Mouse (Mus musculus) limb, embryonic 13.5 days (tissue): Measurements from ENCODE around the gene Haao. TPM values are rescaled to one million over a fixed set of nuclear protein-coding genes. Genes with fewer than 3 reads are reported as not detected.

ENCODE experiments used
- ATAC-seq: fragments of 200-750 bp; cut with Nextera tagmentation; 2 replicates; pipeline ENCODE4 v1.8.0; 2017; ENCODE audit warnings: low read depth, moderate number of reproducible peaks, moderate TSS enrichment; ENCODE audit not compliant: low FRiP score
- H3K27ac ChIP-seq: fragments of 300-500 bp; sonication (generic); 2 replicates; pipeline ENCODE4 v1.5.1; 2015; ENCODE audit warnings: inconsistent platforms, mild to moderate bottlenecking, moderate library complexity
- H3K27me3 ChIP-seq: fragments of 300-500 bp; sonication (generic); 2 replicates; pipeline ENCODE4 v1.6.1; 2015; ENCODE audit warnings: mild to moderate bottlenecking, inconsistent platforms
- H3K36me3 ChIP-seq: fragments of 300-500 bp; sonication (generic); 2 replicates; pipeline ENCODE4 v1.6.1; 2015; ENCODE audit warnings: inconsistent platforms, mild to moderate bottlenecking, moderate library complexity
- H3K4me1 ChIP-seq: fragments of 300-500 bp; sonication (generic); 2 replicates; pipeline ENCODE4 v1.6.1; 2015; ENCODE audit warnings: inconsistent platforms
- H3K4me2 ChIP-seq: fragments of 300-500 bp; sonication (generic); replicated peaks from 2 replicates; pipeline ENCODE4 v1.6.1; 2015; ENCODE audit warnings: inconsistent platforms, mild to moderate bottlenecking, moderate library complexity
- H3K4me3 ChIP-seq: fragments of 300-500 bp; sonication (generic); 2 replicates; pipeline ENCODE4 v1.5.1; 2015; ENCODE audit warnings: moderate library complexity, mild to moderate bottlenecking, inconsistent platforms
- H3K9ac ChIP-seq: fragments of 300-500 bp; sonication (generic); 2 replicates; pipeline ENCODE4 v1.6.1; 2015; ENCODE audit warnings: mild to moderate bottlenecking, inconsistent platforms
- H3K9me3 ChIP-seq: fragments of 300-500 bp; sonication (generic); 2 replicates; pipeline ENCODE4 v1.6.1; 2016; ENCODE audit warnings: inconsistent platforms
- WGBS: fragments of 180-500 bp; shearing (Covaris S2); methylation state at CpG from one replicate; pipeline ENCODE4 v1.1.7; 2015; 5-methylcytosine and 5-hydroxymethylcytosine counted together
- polyA plus RNA-seq: library from polyadenylated mRNA; unstranded; fragments of >200 nt; fragmentation: Nextera tagmentation; extraction: Ambion mirVana; gene quantifications from 2 replicates; pipeline ENCODE4 v1.2.1, GENCODE M21; 2015

The Haao gene
- polyA plus RNA-seq, 1 experiment from 2014 or later: 1.3 TPM

GRCm38 (mm10) chr17:83823835-83824234 lies 23.9 kb downstream of the Haao start:
- Histone ChIP-seq H3K4me2 (no peak overlapping the region), H3K27me3 (no peaks in the 10 kb centered on the region), H3K27ac (no peak overlapping the region), H3K4me3 (no peak overlapping the region), H3K4me1 (peaks cover 11% of the 10 kb centered on the region), H3K36me3 (no peaks in the 10 kb centered on the region), H3K9ac (no peak overlapping the region), H3K9me3 (no peaks in the 10 kb centered on the region)
- ATAC-seq: no peak
- WGBS: 89% methylated on average over 7 of the region's 7 CpGs

GRCm38 (mm10) chr17:83821876-83822275 lies 25.9 kb downstream of the Haao start:
- WGBS: 94% methylated on average over 3 of the region's 3 CpGs
- no peaks in the 10 kb centered on the region for H3K9me3 ChIP-seq
- ATAC-seq: no peak
- peaks cover 11% of the 10 kb centered on the region for H3K4me1 ChIP-seq
- no peak overlapping the region for H3K4me2 ChIP-seq
- no peak overlapping the region for H3K4me3 ChIP-seq
- no peak overlapping the region for H3K27ac ChIP-seq
- H3K36me3 ChIP-seq: no peaks in the 10 kb centered on the region
- H3K9ac ChIP-seq: no peak overlapping the region
- no peaks in the 10 kb centered on the region for H3K27me3 ChIP-seq

DNA sequence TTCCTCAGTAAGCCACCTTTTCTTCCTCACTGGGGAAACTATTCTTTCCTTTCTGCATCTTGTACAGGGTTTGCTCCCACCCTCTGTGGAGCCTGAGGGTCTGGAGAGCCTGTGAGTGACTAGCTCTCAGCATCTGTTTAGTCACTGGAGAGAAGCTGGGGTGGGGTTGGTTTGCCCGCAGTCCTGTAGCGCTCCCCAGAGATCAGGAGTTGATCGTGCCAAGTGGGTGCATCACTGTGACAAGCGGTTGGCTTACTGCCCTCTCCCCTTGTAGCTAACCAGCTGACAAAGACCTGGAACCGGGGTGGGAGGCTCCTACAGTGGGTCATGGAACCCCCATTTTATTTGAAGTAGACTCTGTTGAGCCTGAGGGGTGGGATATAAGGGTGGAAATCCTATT lies 27.1 kb downstream of the Haao start:
- no peaks in the 10 kb centered on the region for H3K27me3 ChIP-seq
- no peak overlapping the region for H3K27ac ChIP-seq
- H3K9me3 ChIP-seq: no peaks in the 10 kb centered on the region
- no peak for ATAC-seq
- H3K4me3 ChIP-seq: no peak overlapping the region
- H3K4me2 ChIP-seq: no peak overlapping the region
- H3K36me3 ChIP-seq: no peaks in the 10 kb centered on the region
- 90% methylated on average over 5 of the region's 5 CpGs for WGBS
- no peak overlapping the region for H3K9ac ChIP-seq
- H3K4me1 ChIP-seq: peaks cover 11% of the 10 kb centered on the region

- Histone ChIP-seq H3K4me2 (no peak overlapping the region), H3K4me1 (peaks cover 11% of the 10 kb centered on the region), H3K36me3 (no peaks in the 10 kb centered on the region), H3K9me3 (no peaks in the 10 kb centered on the region), H3K9ac (no peak overlapping the region), H3K27ac (no peak overlapping the region), H3K4me3 (no peak overlapping the region), H3K27me3 (no peaks in the 10 kb centered on the region)
- ATAC-seq: no peak
- WGBS: 70% methylated on average over 8 of the region's 8 CpGs
Measured at GRCm38 (mm10) chr17:83819503-83819902, 28.3 kb downstream of the Haao start.

DNA sequence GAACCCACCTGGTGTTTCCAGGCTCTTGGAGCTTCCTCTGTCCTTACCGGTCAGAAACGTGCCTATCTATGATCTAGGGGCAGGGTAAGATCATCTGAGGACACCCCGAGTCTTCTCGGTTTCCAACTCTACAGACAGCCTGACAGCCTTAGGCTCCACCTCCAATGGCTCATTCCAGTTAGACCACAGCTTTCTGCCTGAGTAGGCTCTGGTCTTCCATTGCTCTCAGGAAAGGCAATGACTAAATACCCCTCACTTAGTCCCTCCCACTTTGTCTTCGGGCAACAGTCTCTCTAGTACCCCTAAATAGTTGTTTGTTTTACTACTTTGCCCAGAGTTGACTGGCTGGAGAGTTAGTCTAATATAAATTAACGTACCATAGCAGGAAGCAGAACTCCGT lies 30.8 kb downstream of the Haao start:
- Histone ChIP-seq H3K27ac (no peak overlapping the region), H3K4me2 (no peak overlapping the region), H3K4me3 (no peak overlapping the region), H3K4me1 (0 out of 2 replicates have a peak, but pooled peaks cover 5% of the 10 kb centered on the region), H3K27me3 (no peaks in the 10 kb centered on the region), H3K9ac (no peak overlapping the region), H3K36me3 (peaks cover 9% of the 10 kb centered on the region; the same call in 1 of the 2 replicates), H3K9me3 (no peaks in the 10 kb centered on the region)
- no peak for ATAC-seq
- WGBS: 72% methylated on average over 7 of the region's 7 CpGs

- Histone ChIP-seq H3K27ac (no peak overlapping the region), H3K9me3 (no peaks in the 10 kb centered on the region), H3K27me3 (no peaks in the 10 kb centered on the region), H3K36me3 (peaks cover 40% of the 10 kb centered on the region), H3K4me3 (no peak overlapping the region), H3K4me2 (no peak overlapping the region), H3K4me1 (no peaks in the 10 kb centered on the region), H3K9ac (no peak overlapping the region)
- ATAC-seq: no peak
- WGBS: 86% methylated on average over 4 of the region's 4 CpGs
Measured at GRCm38 (mm10) chr17:83813050-83813449, 34.7 kb downstream of the Haao start.

DNA sequence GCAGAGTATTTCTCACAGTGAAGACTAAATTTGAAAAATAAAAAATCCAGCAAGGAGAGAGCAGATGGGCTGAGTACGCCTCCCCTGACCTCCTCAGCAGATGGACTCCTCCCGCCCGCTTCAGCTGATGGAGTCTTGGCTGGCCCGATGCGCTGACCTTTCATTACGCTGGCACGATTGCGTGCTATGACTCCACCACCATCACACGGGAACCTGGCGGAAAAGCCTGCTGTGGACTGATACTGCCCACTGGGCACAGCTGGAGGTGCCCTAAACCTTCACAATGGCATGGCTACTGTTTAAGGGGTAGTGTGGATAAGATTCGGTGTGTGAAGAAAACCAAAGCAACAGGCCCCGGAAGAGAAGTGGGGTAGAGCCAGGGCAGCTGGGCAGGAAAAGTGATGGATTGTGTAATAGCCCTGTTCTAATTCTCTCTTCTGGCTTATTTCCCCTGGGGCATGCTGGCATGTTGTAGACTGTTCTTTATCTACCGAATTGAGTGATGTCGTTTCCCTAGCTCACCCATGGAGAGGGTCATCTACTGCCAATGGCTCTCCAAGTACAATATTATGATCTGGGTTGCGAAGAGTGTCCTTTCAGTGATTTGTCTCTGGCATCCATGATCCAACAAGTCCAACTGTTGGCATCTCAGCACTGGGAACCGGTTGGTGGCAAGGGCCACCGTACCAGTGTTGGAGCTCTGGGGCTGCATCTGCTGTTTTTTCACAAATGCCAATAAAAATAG lies 35.4 kb downstream of the Haao start:
- ATAC-seq: no peak
- no peaks in the 10 kb centered on the region for H3K27me3 ChIP-seq
- no peak overlapping the region for H3K4me3 ChIP-seq
- no peak overlapping the region for H3K27ac ChIP-seq
- no peaks in the 10 kb centered on the region for H3K4me1 ChIP-seq
- no peaks in the 10 kb centered on the region for H3K9me3 ChIP-seq
- peaks cover 42% of the 10 kb centered on the region for H3K36me3 ChIP-seq
- no peak overlapping the region for H3K4me2 ChIP-seq
- H3K9ac ChIP-seq: no peak overlapping the region
- WGBS: 93% methylated on average over 17 of the region's 17 CpGs

DNA sequence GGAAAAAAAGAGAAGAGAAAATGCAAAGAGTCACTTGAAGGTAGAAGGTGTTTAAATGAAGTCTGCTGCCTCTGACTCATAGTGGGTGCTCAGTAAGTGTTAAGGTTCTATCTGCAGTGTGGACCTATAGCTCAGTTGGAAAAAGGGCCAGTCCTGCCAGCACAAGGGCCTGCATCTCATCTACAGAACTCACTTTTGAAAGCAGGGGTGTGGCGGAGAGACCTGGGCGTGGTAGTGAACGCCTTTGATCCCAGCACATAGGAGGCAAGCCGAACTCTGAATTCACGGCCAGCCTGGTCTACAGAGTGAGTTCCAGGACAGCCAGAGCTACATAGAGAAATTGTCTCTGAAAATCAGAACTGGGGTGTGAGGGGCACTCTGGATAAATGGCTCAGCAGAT lies 37.5 kb downstream of the Haao start:
- H3K9me3 ChIP-seq: no peaks in the 10 kb centered on the region
- H3K4me2 ChIP-seq: no peak overlapping the region
- H3K4me1 ChIP-seq: no peaks in the 10 kb centered on the region
- 85% methylated on average over 5 of the region's 5 CpGs for WGBS
- H3K27ac ChIP-seq: no peak overlapping the region
- no peak overlapping the region for H3K9ac ChIP-seq
- no peak overlapping the region for H3K4me3 ChIP-seq
- ATAC-seq: no peak
- peaks cover 62% of the 10 kb centered on the region for H3K36me3 ChIP-seq
- no peaks in the 10 kb centered on the region for H3K27me3 ChIP-seq

GRCm38 (mm10) chr17:83809197-83809829 lies 38.5 kb downstream of the Haao start:
- Histone ChIP-seq H3K27ac (no peak overlapping the region), H3K4me2 (no peak overlapping the region), H3K4me3 (no peak overlapping the region), H3K9me3 (no peaks in the 10 kb centered on the region), H3K27me3 (no peaks in the 10 kb centered on the region), H3K36me3 (peaks cover 72% of the 10 kb centered on the region), H3K4me1 (no peaks in the 10 kb centered on the region), H3K9ac (no peak overlapping the region)
- ATAC-seq: no peak
- WGBS: 88% methylated on average over 17 of the region's 17 CpGs

DNA sequence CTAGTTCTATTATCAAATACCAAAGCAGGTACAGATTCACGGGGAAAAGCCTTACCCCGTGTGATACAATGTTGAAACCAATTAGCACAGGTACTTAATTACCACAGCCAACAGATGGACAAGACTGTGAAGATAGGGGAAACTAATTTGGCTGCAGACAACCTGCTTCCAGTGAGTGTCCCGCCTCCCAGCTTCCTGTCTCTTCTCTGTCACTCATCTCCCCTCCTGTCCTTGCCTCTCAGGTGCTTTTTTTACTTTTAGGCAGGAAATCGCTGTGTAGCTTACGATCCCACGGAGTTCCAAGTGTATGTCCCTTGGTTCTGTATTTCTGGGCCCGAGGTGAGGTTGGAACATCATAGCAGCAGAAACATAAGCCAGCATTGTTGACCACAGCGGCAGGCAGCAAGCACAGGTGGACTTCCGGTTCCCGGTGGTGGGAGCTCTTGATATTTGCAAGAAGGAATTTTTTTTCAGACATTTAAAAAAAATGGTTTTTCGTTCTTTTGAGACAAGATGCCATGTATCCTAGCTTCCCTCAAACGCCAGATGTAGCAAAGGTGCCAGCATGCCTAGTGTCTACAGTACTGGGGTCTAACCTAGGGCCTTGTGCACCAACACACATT lies 39.2 kb downstream of the Haao start:
- no peak for ATAC-seq
- 87% methylated on average over 12 of the region's 12 CpGs for WGBS

GRCm38 (mm10) chr17:83807778-83808398 lies 39.9 kb downstream of the Haao start:
- H3K9ac ChIP-seq: no peak overlapping the region

More for the DNA sequence above, 39.2 kb downstream of the Haao start:
- no peaks in the 10 kb centered on the region for H3K9me3 ChIP-seq
- H3K4me3 ChIP-seq: no peak overlapping the region
- H3K36me3 ChIP-seq: peaks cover 79% of the 10 kb centered on the region
- H3K4me1 ChIP-seq: no peaks in the 10 kb centered on the region
- H3K27ac ChIP-seq: no peak overlapping the region
- H3K9ac ChIP-seq: no peak overlapping the region
- no peaks in the 10 kb centered on the region for H3K27me3 ChIP-seq
- no peak overlapping the region for H3K4me2 ChIP-seq

GRCm38 (mm10) chr17:83807345-83807744 lies 40.4 kb downstream of the Haao start:
- WGBS: 64% methylated on average over 7 of the region's 7 CpGs

More at GRCm38 (mm10) chr17:83807778-83808398, 39.9 kb downstream of the Haao start:
- 73% methylated on average over 11 of the region's 11 CpGs for WGBS
- Histone ChIP-seq H3K4me1 (no peaks in the 10 kb centered on the region), H3K4me3 (no peak overlapping the region), H3K27ac (no peak overlapping the region), H3K36me3 (peaks cover 84% of the 10 kb centered on the region), H3K27me3 (no peaks in the 10 kb centered on the region), H3K9me3 (no peaks in the 10 kb centered on the region), H3K4me2 (no peak overlapping the region)
- ATAC-seq: no peak

More at GRCm38 (mm10) chr17:83807345-83807744, 40.4 kb downstream of the Haao start:
- Histone ChIP-seq H3K4me2 (no peak overlapping the region), H3K27me3 (no peaks in the 10 kb centered on the region), H3K4me1 (no peaks in the 10 kb centered on the region), H3K27ac (no peak overlapping the region), H3K36me3 (peaks cover 82% of the 10 kb centered on the region), H3K9me3 (no peaks in the 10 kb centered on the region), H3K4me3 (no peak overlapping the region), H3K9ac (no peak overlapping the region)
- no peak for ATAC-seq
